Mouse (Mus musculus): Measurements from ENCODE around the gene Prpsap1.

Gene Prpsap1

DNA sequence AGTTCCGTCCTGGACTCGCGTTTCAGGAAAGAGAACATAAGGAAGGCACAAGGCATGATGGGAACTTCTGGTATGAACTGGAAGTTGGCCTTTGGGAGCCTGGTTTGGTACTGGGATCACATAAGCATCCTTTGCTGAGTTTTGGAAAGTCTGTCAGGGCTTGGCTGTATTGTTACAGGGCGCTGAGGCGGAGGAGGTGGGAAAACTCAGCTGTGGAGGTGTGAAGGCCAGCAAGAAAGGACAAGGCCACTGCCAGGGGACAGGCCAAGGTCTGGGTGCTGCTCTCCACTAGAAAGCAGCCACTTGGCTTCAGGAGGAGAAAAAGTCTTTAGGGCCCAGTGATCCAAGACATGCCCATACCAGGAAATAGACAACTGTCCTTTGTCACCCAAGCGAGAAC lies 50.7 kb downstream of the Prpsap1 start:
- DNase-seq (ENCODE audit: low spot score): no peak

DNA sequence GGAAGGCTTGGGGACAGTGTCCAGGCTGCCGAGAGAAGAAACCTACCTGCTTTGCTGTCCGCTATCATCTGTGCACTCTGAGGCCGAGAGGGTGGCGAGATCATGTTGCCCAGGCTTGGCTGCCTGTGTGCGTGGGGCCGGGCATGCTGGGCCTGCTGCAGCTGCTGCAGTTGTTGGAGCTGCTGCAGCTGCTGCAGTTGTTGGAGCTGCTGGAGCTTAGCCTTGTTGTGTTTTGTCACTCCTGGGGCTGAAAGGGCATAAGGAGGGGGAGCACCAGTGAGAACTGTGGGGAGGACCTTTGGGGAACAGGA lies 51.2 kb downstream of the Prpsap1 start:
- DNase-seq (ENCODE audit: low spot score): no peak

DNA sequence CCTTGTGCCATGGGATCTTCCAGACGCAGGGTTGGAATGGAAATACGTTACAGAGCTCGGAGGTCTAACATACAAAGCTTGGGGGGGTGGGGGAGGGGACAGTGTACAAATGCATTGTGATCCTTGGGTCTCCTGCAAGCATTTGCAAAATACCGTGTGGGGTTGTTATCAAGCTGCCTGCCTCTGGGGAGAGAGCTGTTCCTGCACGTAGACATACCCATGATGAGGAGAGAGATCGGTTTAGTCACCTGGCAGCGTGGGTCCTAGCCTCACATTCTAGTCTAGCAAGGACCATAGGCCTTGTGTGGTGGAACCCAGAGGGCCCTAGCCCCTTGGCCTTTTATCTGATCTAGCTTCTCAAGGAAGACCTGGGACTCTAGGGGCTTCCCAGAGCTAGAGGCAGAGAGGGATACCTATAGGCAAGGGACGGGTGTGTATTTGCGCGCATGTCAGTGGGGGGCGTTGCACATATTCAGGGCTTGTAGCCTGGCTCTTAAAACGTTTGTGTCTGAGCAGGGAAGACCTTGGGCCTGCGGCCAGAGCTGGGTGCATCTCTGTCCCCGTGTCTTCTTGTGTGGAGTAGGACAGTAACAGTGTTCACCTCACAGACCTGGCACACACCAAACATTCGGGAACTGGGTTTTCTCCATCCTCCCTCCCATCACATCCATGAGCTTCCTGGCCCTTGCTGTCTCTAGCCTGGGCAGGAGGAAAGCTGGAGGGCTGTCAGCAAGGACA lies 51.7 kb downstream of the Prpsap1 start:
- DNase-seq (ENCODE audit: low spot score): no peak

DNA sequence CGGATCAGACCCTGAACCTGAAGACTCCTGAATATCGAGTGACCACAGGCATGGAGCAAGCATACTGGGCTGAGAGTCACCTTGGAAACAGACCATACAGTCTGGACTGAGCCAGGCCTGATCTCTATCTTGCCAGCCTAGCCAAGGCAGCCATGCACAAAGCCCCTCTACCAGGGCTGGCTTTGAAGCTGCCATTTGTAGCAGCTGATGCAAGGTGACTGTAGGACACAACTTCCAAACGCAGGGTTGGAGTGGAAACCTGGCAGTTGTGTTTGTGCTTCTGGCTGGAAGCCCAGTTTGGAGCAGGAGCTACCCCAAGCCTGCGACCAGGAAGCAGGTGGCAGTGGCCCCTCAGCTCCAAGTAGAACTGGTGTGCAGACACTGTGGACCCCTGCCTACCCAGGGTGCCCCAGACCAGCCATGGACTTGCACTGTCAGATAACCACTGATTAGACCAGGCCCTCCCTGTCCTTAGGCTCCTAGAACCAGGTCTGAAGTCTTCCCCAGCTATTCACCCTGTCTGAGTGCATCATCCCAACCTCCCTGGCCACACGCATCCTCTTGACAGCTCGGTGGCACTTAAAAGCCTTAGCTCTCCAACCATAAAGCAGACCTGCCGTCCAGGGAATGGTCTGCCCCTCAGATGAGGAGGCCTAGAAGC lies 53.5 kb downstream of the Prpsap1 start:
- no peak for DNase-seq (ENCODE audit: low spot score)

DNA sequence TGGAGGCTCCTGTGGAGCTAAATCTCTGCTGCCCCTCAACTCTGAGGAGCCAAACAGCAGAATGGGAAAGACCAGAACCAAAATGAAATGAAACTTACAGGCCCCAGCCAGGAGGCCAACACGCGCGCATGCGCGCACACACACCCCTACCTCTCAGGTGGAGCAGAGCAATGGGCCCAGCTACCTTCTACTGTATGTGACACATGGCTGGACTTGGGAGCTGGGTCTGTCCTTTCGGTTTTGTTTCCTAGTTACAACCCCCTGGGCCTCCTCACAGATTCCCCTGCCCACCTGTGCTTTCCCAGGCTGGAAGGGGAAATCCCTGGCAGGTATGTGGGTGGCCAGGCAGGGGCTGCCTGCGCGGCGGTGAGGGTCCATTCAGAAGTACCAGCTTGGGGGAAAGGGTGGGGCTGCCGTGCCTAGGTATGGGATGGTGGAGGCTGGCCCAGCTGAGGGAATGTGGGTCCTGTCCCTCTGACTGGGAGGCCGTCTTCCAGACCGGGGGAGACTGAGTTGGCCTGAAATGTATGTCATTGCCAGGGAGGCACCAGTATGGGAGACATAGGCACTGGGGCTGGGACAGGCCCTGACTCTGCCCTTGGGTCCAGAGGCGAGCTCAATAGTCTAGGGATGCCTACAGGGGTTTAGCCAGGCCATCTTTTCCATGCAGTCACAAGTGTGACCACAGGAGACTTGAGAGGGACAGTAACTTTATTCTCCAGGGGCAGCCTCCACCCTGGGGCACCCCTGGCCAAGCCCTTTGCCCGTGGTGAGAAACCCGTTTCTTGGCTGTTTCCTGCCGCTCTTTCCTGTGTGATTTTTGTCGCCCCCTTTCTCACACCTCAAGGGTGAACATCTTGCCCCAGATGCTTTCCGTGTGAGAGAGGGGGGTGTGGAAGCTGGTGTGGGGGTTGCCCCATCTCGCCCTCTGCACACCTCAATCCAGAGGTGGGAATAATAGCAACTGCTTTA lies 54.4 kb downstream of the Prpsap1 start:
- no peak for DNase-seq (ENCODE audit: low spot score)

DNA sequence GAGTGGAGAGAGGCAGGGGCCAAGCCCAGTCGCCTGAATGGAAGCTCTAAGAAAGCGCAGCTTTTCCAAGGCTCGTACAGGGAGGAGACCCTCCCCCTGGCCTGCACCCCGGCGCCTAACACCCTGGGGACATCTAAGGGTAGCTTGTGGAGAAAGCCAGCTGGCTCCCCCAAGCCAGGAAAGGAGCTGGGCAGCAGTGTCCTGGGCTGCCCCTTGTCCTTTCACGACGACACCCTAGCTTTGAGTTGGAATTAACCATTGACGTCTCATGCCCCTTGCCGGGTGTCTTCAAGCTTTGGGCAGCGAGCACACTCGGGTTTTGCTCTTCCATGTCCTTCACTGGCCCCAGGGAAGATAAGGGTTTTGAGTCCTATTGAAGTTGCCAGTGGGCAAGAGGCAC lies 56.5 kb downstream of the Prpsap1 start:
- DNase-seq (ENCODE audit: low spot score): no peak

DNA sequence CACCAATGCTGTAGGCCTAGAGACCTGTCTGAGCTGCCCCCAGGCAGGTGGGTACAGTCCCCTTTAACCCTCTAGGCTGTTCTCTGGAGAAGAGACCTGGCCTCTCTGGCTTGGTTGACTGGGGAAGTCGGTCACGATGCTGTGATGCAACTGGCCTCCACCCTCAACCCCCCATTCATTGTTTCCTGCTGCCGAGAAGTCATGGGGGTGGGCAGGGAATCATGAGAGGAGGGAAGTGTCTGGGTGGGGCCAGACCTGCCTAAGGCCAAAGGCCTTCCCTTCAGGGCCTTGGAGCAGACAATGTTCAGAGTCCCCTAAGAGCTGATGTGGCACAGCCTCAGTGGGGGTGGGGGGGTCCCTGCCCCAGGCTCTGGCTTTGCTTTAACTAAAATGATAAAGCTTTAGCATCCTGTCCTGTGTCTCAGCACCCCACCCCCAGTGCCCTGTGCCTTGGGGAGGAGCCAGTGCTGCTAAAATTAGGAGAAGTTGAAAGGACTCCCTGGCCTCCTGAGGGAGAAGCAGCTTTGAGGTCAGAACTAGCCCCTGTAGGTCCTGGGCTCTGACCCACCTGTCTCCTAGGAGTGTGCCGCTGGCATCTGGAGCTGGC lies 57.2 kb downstream of the Prpsap1 start:
- no peak for DNase-seq (ENCODE audit: low spot score)

DNA sequence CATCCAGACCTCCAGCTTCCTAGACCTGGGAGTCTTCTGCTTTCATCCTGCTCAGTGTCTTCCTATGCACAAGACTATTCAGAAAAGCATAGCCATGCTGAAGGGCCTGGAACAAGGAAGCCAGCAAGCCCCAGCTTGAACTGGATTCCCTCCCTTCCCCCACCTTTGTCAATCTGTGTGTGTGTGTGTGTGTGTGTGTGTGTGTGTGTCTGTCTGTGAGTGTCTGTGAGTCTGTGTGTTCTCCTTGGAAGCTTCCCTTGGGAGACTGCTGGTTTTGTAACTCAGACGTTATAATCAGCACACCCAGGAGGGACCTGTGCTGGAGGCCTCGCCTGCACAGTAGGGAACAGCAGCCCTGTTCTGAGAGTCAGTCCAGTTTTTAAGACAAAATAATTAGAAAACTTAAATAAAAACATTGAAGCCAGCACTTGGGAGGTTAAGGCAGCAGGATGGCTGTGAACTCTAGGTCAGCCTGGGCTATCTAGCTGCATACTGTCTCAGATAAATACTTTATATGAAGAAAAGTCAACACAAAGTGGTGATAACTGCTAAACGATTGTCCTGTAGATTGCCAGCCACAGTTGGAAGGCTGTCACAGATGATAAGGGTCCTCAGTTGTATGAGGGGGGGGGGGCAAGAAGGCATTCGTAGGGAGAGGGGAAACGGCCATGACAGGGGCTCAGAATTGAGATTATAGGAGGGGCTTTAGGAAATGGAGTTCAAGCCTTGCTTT lies 57.8 kb downstream of the Prpsap1 start:
- DNase-seq (ENCODE audit: low spot score): no peak

DNA sequence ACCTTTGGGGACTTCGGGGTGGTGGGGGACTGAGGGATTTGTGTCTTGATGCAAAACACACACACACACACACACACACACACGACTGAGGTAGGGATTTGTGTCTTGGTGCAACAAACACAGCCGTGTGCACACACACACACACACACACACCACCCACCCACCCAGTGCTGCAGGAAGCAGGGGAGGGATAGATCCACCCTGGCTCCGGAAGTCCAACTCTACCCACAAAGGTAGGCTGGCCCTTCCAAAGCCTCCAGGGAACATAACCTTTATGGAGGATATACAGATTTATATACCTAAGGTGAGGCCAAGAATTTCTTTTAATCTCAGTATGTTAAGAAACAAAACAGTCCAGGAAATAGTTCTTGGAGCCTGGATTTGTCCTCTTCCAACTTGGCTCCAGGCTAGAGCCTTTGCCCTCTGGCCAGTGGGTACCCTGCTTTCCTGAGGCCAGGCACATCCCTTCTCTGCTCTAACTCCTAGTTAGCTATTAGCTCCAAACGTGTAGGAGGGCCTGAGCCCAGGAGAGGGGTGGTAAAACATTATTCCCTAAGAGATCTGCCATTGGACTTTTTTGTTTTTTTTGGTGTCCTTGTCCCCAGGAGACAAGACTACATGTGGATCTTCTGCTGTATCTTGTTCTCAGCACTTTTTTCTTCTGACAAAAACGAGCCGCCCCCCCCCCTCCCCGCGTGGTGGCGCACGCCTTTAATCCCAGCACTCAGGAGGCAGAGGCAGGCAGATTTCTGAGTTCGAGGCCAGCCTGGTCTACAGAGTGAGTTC lies 58.8 kb downstream of the Prpsap1 start:
- no peak for DNase-seq (ENCODE audit: low spot score)

DNA sequence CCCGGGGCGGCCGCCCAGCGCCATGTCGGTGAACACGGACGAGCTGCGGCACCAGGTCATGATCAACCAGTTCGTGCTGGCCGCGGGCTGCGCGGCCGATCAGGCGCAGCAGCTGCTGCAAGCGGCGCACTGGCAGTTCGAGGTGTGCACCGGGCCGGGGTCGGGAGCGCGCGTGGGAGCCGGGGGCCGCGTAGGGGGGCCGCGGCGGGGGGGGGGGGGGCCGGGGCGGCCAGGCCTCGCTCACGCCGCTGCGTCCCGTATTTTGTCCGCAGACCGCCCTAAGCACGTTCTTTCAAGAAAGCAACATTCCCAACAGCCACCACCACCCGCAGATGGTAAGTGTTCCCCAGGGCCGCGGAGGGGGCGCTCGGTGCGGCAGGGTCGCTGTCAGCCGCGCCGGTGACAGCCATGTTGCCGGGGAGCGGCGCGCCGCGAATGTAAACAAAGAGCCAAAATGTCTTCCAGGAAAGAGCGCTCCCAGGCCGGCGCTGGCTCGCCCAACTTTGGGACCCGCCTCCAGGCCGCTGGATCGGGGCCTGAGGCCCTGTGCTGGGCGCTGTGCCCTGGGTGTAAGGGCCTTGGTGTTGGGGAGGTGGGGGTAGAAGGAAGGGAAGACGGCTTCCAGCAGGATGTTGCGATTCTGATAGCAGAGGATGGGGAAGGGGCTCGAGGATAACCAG lies 59.6 kb downstream of the Prpsap1 start:
- DNase-seq (ENCODE audit: low spot score): peak; percentile 54

DNA sequence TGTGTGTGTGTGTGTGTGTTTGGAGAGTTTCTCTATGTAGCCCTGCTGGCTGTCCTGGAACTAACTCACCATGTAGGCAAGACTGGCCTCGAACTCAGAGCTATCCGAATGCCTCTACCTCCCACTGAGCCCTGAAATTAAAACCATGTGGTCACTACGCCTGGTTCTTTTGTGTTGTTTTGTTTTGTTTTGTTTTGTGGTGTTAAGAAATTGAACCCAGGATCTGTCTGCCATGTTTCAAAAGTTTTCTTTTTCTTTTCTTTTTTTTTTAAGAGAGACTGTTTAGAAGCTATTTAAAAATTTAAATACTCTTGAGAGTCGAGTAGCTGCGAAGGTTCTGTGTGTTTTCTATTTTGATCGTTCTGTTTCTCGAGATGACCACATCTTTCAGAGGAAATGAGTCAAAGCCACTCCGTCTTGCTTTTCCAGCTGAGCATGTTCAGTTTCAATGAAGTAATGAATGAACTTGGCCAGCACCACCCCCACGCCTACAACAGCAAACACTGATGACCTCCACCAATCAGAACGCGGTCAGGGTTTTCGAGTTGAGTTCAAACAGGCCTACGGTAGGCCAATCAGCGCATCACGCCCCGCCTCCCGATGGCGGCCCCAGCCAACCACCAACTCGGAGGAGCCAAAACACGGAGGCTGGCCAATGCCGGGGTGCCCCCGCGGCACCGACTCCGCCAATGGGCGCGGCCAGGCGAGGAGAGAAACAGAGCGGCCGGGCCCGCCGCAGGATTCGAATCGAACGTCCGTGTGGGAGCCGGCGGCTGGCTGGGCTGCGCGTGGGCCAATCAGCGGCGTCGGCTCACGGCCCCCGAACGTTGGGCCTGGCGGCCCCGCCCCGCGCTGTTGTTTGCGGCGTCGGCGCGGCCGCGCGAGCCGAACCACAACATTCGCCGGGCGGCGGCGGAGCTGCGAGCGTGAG lies 60.4 kb downstream of the Prpsap1 start, which contains the start of gene Ubald2:
Gene Ubald2 (plus strand): TSS at position 739 of the 931 bp plus-strand sequence.
- peak; percentile 99 for DNase-seq (ENCODE audit: low spot score)

DNA sequence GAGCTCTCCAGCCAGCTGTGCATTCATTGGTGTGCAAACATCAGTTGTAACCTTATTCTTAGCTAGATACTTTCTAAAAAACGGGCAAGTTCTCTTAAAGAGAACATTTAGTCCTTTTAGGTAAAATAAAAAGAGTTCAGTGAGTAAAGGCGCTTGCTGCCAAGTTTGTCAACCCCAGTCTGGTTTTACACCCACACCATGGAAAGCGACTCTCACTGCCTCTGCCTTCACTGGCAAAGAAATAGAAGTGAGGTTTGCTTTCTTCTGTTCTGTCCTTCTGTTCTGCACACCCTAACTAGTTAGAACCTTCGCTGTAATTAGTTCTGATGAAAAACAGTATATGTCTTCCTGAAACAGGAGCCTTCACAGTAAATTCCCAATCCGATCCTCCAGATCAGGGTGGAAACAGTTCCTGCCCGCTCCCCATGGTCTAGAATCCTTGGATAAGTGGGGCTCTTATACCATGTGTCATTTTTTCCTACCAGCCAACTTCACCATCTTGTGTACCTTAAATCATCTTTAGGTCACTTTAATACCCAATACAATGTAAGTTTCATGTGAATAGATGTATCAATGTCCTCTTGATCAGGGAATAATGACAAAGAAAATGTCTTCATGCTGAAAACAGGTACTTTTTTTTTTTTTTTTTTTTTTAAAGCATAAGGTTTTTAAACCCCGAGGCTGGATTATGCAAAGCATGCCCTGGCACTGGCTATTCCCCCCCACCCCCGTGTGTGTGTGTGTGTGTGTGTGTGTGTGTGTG lies 61.2 kb downstream of the Prpsap1 start:
- peak; percentile 69 for DNase-seq (ENCODE audit: low spot score)

DNA sequence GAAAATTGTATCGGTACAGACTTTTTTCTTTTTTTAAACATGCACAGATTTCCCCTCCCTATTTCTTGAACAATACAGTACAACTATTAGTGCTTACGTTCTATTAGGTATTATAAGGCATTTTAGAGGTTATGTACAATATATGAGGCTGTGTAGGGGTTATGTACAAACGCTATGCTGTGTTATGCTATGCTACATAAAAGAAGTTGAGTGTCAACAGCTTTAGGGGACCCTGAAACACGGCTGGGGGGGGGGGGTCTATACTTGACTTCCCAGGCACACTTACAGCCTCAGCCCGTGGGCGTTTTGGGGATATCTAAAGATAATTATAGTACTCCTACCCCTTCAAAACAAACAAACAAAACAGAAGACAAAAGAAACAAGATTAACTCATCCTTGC lies 61.9 kb downstream of the Prpsap1 start:
- DNase-seq (ENCODE audit: low spot score): no peak

DNA sequence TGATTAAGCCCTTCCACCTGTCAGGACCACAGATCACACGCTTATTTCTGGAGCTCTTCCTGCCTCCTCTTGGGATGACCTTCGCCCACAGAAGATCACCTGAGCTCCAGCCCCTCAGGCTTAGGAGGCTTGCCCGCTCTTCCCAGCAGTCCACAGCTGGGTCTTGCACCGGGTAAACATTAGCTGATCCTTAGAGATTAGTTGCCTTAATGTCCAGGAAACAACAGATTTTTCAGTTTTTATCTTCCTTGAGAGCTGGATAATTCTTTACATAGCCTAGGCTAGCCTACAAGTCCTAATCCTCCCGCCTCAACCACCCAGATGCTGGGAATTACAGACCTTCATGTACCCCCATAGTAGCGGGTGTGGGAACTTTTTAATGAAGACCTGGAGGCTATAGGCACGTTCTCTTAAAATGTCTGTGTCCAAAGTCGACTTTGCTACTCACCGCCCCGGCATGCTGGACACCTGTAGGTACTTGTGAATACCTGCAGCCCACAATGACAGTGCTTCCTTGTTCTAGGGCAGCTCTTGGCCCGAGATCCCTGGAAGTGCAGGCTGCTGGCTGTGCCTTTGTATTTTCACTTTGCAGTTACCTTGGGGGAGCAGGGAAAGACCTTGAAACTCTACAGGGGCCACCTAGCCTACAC lies 62.4 kb downstream of the Prpsap1 start:
- DNase-seq (ENCODE audit: low spot score): no peak

DNA sequence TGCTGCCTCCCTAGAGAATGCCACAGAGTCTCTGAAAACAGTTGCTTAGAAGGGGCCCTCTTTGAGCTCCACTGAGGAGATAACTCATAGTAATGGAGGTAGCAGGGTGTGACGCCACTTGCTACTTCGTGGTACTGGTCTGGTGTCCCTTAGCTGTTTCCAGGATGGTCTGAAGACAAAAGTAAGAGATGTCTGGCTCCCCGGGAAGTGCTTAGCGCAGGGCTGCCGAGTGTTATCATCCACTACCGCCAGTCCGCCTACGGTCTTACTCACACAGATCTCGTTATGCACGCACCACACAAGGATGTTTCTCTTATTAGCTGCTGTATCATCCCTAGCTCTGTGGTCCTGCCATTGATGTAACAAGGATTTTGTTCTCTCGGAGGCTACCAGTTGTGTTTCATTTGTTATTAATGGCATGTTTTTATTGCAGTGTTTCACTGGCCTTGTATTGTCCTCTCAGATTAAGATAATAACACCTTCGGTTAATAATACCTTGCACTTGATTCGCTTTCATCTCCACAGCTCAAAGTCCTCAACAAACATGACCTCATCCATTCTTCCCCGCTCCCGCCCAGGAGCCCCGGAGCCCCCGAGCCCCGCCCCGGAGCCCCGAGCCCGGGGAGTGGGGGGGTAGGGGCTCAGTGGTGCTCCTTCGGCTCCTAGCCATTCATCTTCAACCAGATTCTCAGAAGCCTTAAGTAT lies 63.1 kb downstream of the Prpsap1 start:
- DNase-seq (ENCODE audit: low spot score): no peak

DNA sequence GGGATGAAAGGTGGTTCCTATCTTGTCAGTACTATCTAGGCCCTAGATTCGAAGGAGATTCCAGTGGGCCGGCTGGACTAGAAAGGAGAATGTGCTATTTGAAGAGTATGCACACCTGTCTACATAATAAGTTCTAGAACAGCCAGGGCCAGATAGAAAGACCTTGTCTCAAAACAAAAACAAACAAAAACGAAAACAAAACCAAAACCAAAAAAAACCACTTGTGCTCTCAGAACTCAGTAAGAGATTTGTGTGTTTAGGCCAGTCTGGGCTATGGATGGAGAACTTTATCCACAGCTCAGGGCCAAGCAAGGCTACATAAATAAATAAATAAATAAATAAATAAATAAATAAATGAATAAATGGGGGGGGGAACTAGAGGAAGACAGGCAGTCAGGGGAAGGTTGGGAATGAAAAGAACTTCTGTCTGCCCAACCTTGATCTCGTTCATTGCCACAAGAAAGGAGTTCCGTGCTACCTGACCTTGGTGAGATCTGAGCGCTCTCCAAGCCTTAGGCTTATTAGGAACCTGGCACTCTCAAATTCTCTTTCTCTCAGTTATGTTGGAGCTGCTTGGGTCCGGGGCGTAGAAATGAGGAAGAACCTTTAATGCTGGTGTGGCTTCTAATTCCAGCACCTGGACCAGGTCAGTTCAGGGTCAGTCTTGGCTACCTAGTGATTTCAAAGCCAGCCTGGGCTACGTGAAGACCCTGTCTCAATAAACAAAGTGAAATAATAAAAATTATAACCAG lies 64.0 kb downstream of the Prpsap1 start:
- no peak for DNase-seq (ENCODE audit: low spot score)

Data from layer of hippocampus, adult 11-12 months (tissue).